Mouse (Mus musculus) forebrain, embryonic 15.5 days (tissue): ENCODE measurements around the gene Copz2. TPM values are rescaled to one million over a fixed set of nuclear protein-coding genes. Genes with fewer than 3 reads are reported as not detected.
"Not testable (repeated sequence)": the region's sequence is repeated elsewhere in the genome, so short reads cannot be mapped to it uniquely, and the experiment has no call there.

Source experiments
- ATAC-seq: fragments of 200-750 bp; cut with Nextera tagmentation; replicated peaks from 2 replicates; pipeline ENCODE4 v1.8.0; 2017; ENCODE audit warnings: mild to moderate bottlenecking, moderate TSS enrichment, moderate library complexity
- H3K27ac ChIP-seq: fragments of 300-500 bp; sonication (generic); replicated peaks from 2 replicates; pipeline ENCODE4 v1.5.1; 2015; ENCODE audit warnings: mild to moderate bottlenecking, inconsistent platforms
- H3K27me3 ChIP-seq: fragments of 300-500 bp; sonication (generic); 2 replicates; pipeline ENCODE4 v1.6.1; 2015; ENCODE audit warnings: inconsistent platforms
- H3K36me3 ChIP-seq: fragments of 300-500 bp; sonication (generic); 2 replicates; pipeline ENCODE4 v1.6.1; 2015; ENCODE audit warnings: mild to moderate bottlenecking, inconsistent platforms
- H3K4me1 ChIP-seq: fragments of 300-500 bp; sonication (generic); 2 replicates; pipeline ENCODE4 v1.6.1; 2015; ENCODE audit warnings: inconsistent platforms
- H3K4me2 ChIP-seq: fragments of 300-500 bp; sonication (generic); replicated peaks from 2 replicates; pipeline ENCODE4 v1.6.1; 2015; ENCODE audit warnings: mild to moderate bottlenecking, inconsistent platforms
- H3K4me3 ChIP-seq: fragments of 300-500 bp; sonication (generic); 2 replicates; pipeline ENCODE4 v1.5.1; 2015; ENCODE audit warnings: mild to moderate bottlenecking, inconsistent platforms
- H3K9ac ChIP-seq: fragments of 300-500 bp; sonication (generic); replicated peaks from 2 replicates; pipeline ENCODE4 v1.6.1; 2015; ENCODE audit warnings: mild to moderate bottlenecking, inconsistent platforms
- H3K9me3 ChIP-seq: fragments of 300-500 bp; sonication (generic); 2 replicates; pipeline ENCODE4 v1.6.1; 2016; ENCODE audit warnings: inconsistent platforms
- WGBS: fragments of 180-500 bp; shearing (Covaris S2); methylation state at CpG from one replicate; pipeline ENCODE4 v1.1.7; 2015; ENCODE audit warnings: mixed read lengths; 5-methylcytosine and 5-hydroxymethylcytosine counted together
- polyA plus RNA-seq: library from polyadenylated mRNA; unstranded; fragments of >200 nt; fragmentation: Nextera tagmentation; extraction: Ambion mirVana; gene quantifications from 2 replicates; pipeline ENCODE4 v1.2.1, GENCODE M21; 2015

Copz2 gene
- polyA plus RNA-seq, 1 experiment from 2014 or later, result 13.5 TPM

DNA sequence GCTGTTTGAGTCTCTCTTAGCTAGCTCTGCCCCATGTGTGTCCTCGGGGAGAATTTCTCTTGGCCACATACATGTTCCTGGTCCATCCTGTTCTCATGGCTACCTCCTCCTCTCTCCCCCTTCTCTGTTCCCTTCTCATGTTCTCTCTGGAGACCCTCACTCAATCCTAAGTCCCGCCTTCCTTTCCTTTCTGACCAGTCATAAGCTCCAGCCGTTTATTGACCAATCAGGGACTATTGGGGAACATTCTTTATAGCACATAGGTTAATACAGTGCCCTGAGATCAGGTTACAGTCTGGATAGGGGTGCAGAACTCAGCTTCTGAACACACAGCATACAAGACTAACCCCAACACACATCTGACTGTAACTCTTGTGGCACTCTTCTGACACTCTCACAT lies 2.4 kb upstream of the Copz2 start:
- H3K4me3 ChIP-seq, result no peak overlapping the region
- WGBS, result 56% methylated on average over 3 of the region's 3 CpGs
- H3K36me3 ChIP-seq, result no peaks in the 10 kb centered on the region
- no peaks in the 10 kb centered on the region for H3K9me3 ChIP-seq
- H3K4me2 ChIP-seq, result no peak overlapping the region
- H3K9ac ChIP-seq, result no peak overlapping the region
- no peak for ATAC-seq
- no peaks in the 10 kb centered on the region for H3K27me3 ChIP-seq
- H3K27ac ChIP-seq, result no peak overlapping the region
- peaks cover 12% of the 10 kb centered on the region for H3K4me1 ChIP-seq

DNA sequence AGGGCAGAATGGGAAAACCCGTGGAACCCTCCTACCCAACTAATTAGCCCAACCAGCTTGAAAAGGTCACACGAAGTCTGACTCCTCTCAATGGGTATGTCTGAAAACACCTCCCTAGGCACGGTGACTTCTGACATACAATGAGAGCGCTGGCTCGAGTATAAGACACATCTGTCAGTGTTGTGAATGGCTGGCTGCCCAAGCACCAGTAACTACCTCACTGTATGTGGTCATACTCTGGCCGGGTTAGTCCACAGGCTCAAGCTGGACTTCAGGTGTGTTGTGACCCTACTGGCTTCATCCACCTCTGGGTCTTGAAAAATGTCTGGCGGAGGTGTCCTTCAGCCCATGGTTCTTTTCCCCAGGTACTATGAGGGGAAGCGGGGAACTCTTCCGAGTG lies 976 bp upstream of the Copz2 start:
- H3K27ac ChIP-seq, result no peak overlapping the region
- no peak overlapping the region for H3K4me3 ChIP-seq
- no peaks in the 10 kb centered on the region for H3K9me3 ChIP-seq
- H3K27me3 ChIP-seq, result no peaks in the 10 kb centered on the region
- no peak for ATAC-seq
- WGBS, result 54% methylated on average over 9 of the region's 9 CpGs
- H3K9ac ChIP-seq, result no peak overlapping the region
- H3K36me3 ChIP-seq, result no peaks in the 10 kb centered on the region
- no peak overlapping the region for H3K4me2 ChIP-seq
- peaks cover 12% of the 10 kb centered on the region for H3K4me1 ChIP-seq

DNA sequence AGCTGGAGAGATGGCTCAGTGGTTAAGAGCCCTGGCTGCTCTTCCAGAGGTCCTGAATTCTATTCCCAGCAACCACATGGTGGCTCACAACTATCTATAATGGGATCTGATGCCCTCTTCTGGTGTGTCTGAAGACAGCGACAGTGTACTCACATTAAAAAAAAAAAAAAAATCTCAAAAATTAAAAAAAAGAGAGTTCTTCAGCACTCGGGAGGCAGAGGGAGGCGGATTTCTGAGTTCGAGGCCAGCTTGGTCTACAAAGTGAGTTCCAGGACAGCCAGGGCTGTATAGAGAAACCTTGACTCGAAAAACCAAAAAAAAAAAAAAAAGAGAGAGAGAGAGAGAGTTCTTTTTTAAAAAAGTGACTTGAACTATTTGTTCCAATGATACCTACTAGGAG lies 525 bp upstream of the Copz2 start:
- Histone ChIP-seq H3K4me1 (peaks cover 12% of the 10 kb centered on the region), H3K4me2 (peak overlapping the region; percentile 58; the same call in 1 of the 2 replicates)
- not testable (repeated sequence) for H3K27me3 ChIP-seq, ATAC-seq, H3K9ac ChIP-seq, H3K36me3 ChIP-seq, H3K27ac ChIP-seq, H3K4me3 ChIP-seq, H3K9me3 ChIP-seq
- WGBS, result 74% methylated on average over 5 of the region's 5 CpGs

DNA sequence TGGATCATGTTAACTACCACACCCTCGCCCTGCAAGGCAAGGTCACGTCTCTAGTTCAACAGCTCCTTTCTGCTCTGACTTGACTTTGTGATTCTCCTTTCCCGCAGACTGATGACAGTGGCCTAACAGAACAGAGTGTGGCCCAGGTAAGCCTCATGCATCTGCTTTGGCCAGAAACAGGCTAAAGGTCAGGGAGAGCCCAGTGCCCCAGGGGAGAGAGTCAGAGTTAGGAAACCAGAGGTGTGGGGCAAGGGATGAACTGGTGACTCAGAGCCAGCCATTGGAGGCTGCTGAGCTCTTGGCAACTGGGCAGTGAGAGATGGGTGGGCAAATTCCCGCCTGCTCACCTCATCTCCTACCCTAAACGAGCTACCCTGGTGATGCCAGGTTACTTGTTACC lies 7.8 kb downstream of the Copz2 start:
- H3K9me3 ChIP-seq, result no peaks in the 10 kb centered on the region
- no peak for ATAC-seq
- H3K27me3 ChIP-seq, result no peaks in the 10 kb centered on the region
- H3K9ac ChIP-seq, result no peak overlapping the region
- H3K36me3 ChIP-seq, result no peaks in the 10 kb centered on the region
- WGBS, result 83% methylated on average over 5 of the region's 5 CpGs
- no peak overlapping the region for H3K4me3 ChIP-seq
- no peak overlapping the region for H3K4me2 ChIP-seq
- H3K27ac ChIP-seq, result no peak overlapping the region
- peaks cover 15% of the 10 kb centered on the region for H3K4me1 ChIP-seq

DNA sequence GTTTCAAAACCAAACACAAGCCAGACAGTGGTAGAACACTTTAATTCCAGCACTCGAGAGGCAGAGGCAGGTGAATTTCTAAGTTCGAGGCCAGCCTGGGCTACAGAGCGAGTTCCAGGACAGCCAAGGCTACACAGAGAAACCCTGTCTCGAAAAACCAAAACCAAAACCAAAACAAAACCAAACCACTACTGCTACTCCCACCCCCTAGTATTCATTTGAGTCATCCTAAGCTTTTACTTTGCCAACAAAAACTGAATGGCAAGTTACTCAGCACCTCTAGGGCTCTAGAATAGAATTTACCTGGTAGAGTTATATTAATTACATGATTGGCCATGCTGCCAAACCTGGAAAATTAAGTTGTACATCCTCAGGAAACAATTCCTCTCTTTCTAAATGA lies 10.0 kb downstream of the Copz2 start:
- peaks cover 32% of the 10 kb centered on the region for H3K4me1 ChIP-seq
- no peak overlapping the region for H3K9ac ChIP-seq
- H3K27ac ChIP-seq, result no peak overlapping the region
- ATAC-seq, result no peak
- H3K9me3 ChIP-seq, result no peaks in the 10 kb centered on the region
- no peak overlapping the region for H3K4me3 ChIP-seq
- 86% methylated on average over 4 of the region's 4 CpGs for WGBS
- no peaks in the 10 kb centered on the region for H3K36me3 ChIP-seq
- no peak overlapping the region for H3K4me2 ChIP-seq
- H3K27me3 ChIP-seq, result no peaks in the 10 kb centered on the region

DNA sequence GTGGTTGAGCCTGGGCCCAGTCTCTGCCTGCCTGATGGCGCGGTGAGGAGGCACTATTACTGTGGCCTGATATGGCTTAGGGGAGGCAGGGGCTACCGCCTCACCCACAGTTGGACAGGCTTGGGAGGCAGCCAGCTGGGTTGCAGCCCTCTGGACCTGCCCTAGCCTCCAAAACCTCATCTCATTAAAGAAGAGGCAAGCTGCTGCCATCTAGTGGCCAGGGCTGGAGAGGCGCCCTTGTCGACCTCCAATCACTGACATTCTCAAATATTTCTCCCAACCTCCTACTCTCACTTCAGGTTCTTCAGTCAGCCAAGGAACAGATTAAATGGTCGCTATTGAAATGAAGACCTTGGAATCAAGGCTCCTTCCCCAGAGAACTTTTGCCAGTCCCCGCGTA lies 10.9 kb downstream of the Copz2 start:
- Histone ChIP-seq H3K27ac (no peak overlapping the region), H3K4me2 (no peak overlapping the region), H3K27me3 (no peaks in the 10 kb centered on the region), H3K4me1 (peaks cover 32% of the 10 kb centered on the region), H3K9me3 (no peaks in the 10 kb centered on the region), H3K4me3 (no peak overlapping the region), H3K36me3 (no peaks in the 10 kb centered on the region), H3K9ac (no peak overlapping the region)
- ATAC-seq, result peak; percentile 46; the same call in 1 of the 2 replicates
- 6% methylated on average over 8 of the region's 8 CpGs for WGBS

DNA sequence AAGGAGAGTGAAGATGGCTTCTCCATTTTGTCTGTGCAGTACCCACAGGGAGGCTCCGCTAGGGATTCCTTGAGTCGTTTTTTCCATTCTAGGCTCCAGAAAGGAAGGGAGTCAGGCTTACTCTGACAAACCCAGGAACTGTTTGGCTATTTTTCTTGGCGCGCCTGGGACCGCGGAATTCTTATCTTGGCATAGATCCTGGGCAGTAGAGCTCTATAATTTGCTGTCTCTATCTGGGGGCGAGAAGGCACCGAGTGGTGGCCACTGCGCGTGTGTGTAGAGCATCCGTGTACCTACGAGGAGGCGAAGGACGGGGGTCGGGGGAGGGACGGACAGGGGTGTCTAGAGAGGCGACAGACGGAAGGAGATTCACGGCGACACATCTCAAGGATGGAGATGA lies 11.8 kb downstream of the Copz2 start:
- Histone ChIP-seq H3K9ac (peak overlapping the region; percentile 39), H3K4me1 (peaks cover 32% of the 10 kb centered on the region), H3K27ac (no peak overlapping the region), H3K9me3 (no peaks in the 10 kb centered on the region), H3K4me2 (peak overlapping the region; percentile 79), H3K4me3 (peak overlapping the region; percentile 42), H3K27me3 (no peaks in the 10 kb centered on the region), H3K36me3 (no peaks in the 10 kb centered on the region)
- WGBS, result 3% methylated on average over 20 of the region's 20 CpGs
- ATAC-seq, result peak; percentile 15

DNA sequence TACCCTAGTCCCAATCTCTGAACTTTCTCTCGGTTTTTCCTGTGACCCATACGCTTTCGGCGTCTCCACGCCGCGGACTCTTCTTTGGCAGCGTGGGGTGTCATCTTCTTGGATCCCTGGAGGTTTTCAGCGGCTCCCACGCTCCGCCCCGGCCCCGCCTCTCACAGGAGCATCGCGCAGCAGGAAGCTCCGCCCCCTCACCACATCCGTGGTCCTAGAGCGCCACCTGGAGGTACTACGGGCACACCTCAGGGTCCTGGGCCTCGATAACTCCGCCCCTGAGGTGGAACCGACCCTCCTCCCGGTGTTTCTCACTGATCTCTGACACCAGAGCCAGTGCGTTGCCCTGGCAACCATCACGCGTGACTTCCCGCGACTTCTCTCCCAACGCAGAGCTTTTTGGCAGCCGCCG lies 12.2 kb downstream of the Copz2 start:
- Histone ChIP-seq H3K9me3 (no peaks in the 10 kb centered on the region), H3K27ac (no peak overlapping the region), H3K36me3 (no peaks in the 10 kb centered on the region), H3K4me1 (peaks cover 32% of the 10 kb centered on the region), H3K4me3 (peak overlapping the region; percentile 42), H3K9ac (peak overlapping the region; percentile 39), H3K4me2 (peak overlapping the region; percentile 79), H3K27me3 (no peaks in the 10 kb centered on the region)
- WGBS, result under 1% methylated on average over 31 of the region's 31 CpGs
- peak; percentile 87 for ATAC-seq

DNA sequence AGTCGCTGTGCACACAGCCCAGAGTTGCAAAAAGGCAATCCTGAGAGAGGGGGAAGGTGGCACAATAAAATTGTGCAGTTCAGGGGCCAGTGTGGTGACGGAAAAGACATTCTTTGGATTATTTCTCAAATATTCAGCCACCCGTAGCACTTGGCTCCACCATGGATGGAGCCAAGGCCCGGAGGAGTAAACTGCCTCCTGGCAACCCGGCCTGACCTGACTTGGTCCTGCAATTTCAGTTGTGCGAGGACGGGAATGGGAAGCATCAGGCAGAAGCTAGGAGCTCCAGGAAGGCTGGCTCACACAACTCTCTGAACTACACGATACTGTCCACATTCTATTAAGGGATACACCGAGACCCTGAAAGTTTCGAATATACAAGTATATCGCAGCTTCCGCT lies 12.9 kb downstream of the Copz2 start:
- Histone ChIP-seq H3K4me1 (peaks cover 37% of the 10 kb centered on the region), H3K36me3 (no peaks in the 10 kb centered on the region), H3K27me3 (no peaks in the 10 kb centered on the region), H3K27ac (0 out of 2 replicates have a peak overlapping the region, but pooled peaks have one; percentile 16), H3K4me3 (no peak overlapping the region), H3K9ac (no peak overlapping the region), H3K9me3 (no peaks in the 10 kb centered on the region), H3K4me2 (peak overlapping the region; percentile 79)
- ATAC-seq, result no peak
- WGBS, result 52% methylated on average over 12 of the region's 12 CpGs

DNA sequence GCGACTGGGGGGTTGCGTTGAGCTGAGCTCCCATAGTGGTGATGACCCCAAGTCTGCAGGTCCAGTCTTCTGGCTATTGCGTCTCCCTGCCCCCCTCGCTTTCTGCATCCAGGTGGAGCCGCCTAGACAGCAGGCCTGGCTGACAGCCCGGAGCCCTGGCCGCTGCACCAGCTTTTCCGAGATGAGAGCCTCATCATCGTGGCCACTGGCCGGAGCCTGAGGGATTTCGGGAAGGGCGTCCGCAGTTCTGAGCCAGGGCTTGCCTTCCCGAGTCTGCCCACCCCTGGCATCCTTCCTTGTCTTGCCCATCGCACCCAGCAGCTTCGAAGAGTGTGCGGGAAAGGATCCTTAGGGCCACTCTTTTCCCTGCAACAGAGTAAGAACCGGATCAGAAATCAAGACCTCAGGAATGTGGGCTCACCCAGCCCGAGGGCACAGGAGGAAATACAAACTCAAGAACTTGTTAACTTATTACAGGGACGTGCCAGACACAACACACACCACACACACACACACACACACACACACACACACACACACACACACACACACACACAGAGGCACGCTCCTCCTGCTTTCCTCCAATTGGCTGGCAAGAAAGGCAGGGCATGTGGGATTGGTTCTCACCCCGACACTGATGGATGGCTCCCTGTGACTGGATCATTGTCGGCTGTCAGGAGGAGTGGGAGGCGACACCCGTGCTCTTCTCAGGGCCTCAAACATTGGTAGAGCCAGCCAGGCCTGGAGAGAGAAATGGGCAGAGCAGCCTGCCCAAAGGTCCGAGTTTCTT lies 13.7 kb downstream of the Copz2 start:
- Histone ChIP-seq H3K27me3 (no peaks in the 10 kb centered on the region), H3K4me1 (peaks cover 39% of the 10 kb centered on the region), H3K9ac (no peak overlapping the region), H3K4me2 (peak overlapping the region; percentile 24; the same call in 1 of the 2 replicates), H3K36me3 (no peaks in the 10 kb centered on the region), H3K27ac (no peak overlapping the region), H3K9me3 (no peaks in the 10 kb centered on the region), H3K4me3 (no peak overlapping the region)
- peak; percentile 56 for ATAC-seq
- WGBS, result 13% methylated on average over 26 of the region's 26 CpGs

DNA sequence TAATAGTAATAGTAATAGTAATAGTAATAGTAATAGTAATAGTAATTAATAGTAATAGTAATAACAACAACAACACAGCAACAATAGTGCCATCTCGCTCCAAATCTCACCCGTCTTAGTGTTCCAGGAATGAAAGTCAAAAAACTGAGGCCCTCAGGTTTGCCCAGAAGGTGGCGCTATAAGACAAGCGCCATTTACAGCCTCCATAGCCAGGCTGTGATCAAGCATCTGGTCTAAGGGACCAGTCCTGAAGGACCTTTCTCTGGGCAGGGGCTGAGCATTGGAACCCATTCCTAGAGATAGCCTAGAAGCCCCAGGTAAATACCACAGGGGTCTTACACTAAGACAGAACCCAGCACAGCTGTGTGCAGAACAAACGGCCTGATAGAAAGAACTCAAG lies 17.5 kb downstream of the Copz2 start:
- peak; percentile 47; the same call in 1 of the 2 replicates for ATAC-seq

DNA sequence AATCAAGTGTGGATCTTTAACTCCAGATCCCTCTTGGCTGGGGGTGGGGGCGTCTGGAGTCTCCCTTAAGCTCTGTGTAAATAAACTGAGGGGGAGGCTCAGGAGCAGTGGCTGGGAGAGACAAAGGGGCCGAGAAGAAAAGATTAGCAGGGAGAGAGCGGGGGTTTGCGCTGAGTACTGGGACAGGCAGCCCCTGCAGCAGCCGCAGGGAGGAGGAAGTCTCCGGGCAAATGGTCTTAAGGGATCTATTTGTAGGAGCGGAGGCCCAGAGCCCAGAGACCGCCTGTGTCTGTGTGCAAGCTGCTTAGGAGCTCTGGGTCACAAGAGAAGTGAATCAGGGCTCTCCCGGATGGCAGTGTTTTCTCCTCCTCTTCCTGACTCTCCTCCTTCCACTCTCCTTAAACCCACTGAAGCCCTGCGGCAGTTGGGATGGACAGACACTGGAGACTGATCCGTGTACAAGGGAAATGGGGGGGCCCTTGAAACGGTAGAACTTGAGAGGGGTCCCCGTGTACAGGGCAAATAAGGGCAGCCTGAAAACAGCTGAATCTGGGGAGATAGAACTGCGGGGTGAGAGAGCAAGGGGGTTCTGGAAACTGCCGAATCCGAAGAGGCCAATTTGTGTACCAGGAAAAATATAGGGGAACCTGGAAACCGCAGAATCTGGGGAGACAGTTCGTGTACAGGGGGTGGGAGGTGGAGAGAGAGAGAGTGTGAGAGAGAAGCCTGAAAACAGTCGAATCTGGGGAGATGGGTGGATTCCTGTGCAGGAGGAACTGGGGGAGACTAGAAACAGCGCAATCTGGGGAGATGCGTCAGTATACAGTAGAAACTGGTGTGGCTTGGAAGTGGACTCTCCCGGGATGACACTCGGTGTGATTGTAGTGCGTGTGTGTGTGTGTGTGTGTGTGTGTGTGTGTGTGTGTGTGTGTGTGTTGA lies 23.0 kb downstream of the Copz2 start:
- H3K9ac ChIP-seq, result peak overlapping the region; percentile 25
- no peaks in the 10 kb centered on the region for H3K27me3 ChIP-seq
- H3K36me3 ChIP-seq, result no peaks in the 10 kb centered on the region
- H3K9me3 ChIP-seq, result no peaks in the 10 kb centered on the region
- peak overlapping the region; percentile 18 for H3K4me2 ChIP-seq
- H3K4me1 ChIP-seq, result peaks cover 62% of the 10 kb centered on the region
- 4% methylated on average over 24 of the region's 24 CpGs for WGBS
- H3K27ac ChIP-seq, result peak overlapping the region; percentile 99
- ATAC-seq, result peak; percentile 9
- H3K4me3 ChIP-seq, result no peak overlapping the region

More for the DNA sequence above, 17.5 kb downstream of the Copz2 start:
- Histone ChIP-seq H3K9me3 (no peaks in the 10 kb centered on the region), H3K27me3 (no peaks in the 10 kb centered on the region), H3K4me3 (no peak overlapping the region), H3K4me1 (peaks cover 32% of the 10 kb centered on the region), H3K4me2 (no peak overlapping the region), H3K36me3 (no peaks in the 10 kb centered on the region), H3K9ac (no peak overlapping the region), H3K27ac (0 out of 2 replicates have a peak overlapping the region, but pooled peaks have one; percentile 31)
- WGBS, result 5% methylated on average over 5 of the region's 5 CpGs
